Mouse (Mus musculus): ENCODE data around the gene Cnn2.

Gene Cnn2

DNA sequence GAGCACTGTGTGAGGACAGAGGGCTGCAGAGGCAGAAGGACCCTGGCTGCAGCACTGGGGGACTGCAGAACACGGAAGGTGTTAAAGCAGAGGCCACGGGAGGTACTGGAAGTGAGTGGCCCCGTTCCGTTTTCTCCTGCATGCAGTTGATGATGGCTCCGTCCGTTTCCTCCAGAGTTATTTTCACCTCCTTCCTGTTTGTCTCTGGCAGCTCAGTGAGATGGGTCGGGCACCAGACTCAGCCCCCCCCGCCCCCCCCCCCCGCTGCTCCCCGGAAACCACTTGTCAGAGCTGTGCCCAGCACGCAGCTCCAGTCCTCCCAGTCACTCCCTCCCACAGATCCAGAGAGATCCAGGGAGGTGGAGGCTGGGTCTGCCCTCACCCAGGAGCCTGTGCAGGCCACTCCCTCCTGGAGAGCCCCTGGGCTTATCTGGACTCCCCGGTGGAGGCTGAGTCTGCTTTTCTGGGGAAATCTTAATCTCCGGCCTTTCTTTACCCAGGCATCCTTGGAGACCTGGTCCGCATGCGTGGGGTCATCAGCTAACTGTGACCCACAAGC, 30.4 kb downstream of the Cnn2 start:
- DNase-seq (ENCODE audit: low spot score in 2 of 2): no peak

GRCm38 (mm10) chr10:80019471-80020131, 31.2 kb downstream of the Cnn2 start:
- DNase-seq (ENCODE audit: low spot score in 2 of 2): no peak

DNA sequence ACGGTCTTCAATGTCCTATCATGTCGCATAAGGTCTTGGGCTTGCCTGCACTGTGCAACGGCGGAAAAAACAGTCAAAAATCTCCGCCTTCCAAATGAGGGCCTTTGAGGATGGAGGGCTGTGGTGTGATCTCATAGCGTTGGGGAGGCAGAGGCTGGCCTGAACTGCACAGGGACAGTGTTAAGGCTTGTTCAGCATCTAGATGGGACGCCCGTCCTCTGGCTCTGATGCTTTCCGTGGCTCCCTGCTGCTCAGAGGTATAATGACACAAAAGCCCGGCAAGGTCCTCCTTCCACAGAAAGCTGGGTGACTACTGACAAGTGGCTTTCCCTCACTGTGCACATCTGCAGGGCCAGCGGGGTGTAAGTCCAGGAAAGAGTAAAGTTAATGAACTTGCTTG, 31.8 kb downstream of the Cnn2 start:
- DNase-seq (ENCODE audit: low spot score in 2 of 2): no peak

- DNase-seq (ENCODE audit: low spot score in 2 of 2): no peak
Observed at GRCm38 (mm10) chr10:80020603-80021319, 32.4 kb downstream of the Cnn2 start.

GRCm38 (mm10) chr10:80021320-80021641, 32.9 kb downstream of the Cnn2 start:
- no peak for DNase-seq (ENCODE audit: low spot score in 2 of 2)

GRCm38 (mm10) chr10:80022164-80022563, 33.8 kb downstream of the Cnn2 start:
- DNase-seq (ENCODE audit: low spot score in 2 of 2): no peak

DNA sequence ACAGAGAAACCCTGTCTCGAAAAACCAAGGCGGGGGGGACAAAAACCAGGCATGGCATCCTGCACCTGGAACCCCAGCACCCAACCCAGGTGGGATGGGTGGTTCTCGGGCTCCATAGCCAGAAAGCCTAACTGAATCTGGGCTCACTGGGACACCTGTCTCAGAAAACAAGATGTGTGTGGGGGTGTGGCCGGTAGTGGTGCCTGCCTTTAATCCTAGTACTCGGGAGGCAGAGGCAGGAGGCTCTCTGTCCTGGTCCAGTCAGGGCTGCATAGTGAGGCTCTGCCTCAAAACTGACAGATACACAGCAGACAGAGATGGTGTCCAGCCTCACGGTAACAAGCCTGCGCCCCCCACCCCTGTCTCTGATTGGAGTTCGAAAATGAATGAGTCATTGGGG, 34.4 kb downstream of the Cnn2 start:
- no peak for DNase-seq (ENCODE audit: low spot score in 2 of 2)

DNA sequence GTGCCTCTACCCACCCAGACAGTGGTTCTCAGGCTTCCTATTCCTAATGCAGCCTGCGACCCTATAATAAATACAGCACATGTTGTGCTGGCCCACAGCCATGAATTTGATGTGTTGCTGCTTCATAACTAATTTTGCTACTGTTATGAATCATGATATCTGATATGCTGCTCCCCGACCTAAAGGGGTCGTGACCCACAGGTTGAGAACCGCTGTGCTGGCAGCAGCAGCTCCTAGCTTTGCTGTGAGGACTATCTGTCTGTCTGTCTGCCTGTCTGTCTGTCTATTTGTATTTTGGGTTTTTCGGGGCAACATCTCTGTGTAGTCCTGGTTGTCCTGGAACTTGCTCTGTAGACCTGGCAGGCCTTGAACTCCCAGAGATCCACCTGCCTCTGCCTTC, 35.4 kb downstream of the Cnn2 start:
- DNase-seq (ENCODE audit: low spot score in 2 of 2): no peak

- no peak for DNase-seq (ENCODE audit: low spot score in 2 of 2)
Observed at GRCm38 (mm10) chr10:80024229-80025043, 36.1 kb downstream of the Cnn2 start.

DNA sequence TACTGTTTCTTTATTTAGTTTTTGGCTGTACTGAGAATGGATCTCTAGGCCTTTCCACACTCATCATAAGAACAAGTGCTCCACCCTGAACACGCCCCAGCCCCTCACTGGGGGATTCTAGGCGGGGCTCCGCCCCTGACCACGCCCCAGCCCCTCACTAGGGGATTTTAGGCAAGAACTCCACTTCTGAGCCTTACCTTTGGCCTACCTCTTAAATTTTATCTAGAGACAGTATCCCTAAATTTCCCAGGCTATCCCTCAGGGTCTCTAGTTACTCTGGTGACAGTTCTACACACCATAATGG, 36.6 kb downstream of the Cnn2 start:
- no peak for DNase-seq (ENCODE audit: low spot score in 2 of 2)

- DNase-seq (ENCODE audit: low spot score in 2 of 2): no peak
Observed at GRCm38 (mm10) chr10:80025463-80025862, 37.1 kb downstream of the Cnn2 start.

- DNase-seq (ENCODE audit: low spot score in 2 of 2): no peak
Observed at GRCm38 (mm10) chr10:80025889-80026288, 37.5 kb downstream of the Cnn2 start.

- DNase-seq (ENCODE audit: low spot score in 2 of 2): no peak
Observed at GRCm38 (mm10) chr10:80027681-80028520, 39.5 kb downstream of the Cnn2 start.

- no peak for DNase-seq (ENCODE audit: low spot score in 2 of 2)
Observed at GRCm38 (mm10) chr10:80028521-80028846, 40.1 kb downstream of the Cnn2 start.

GRCm38 (mm10) chr10:80030191-80030590, 41.8 kb downstream of the Cnn2 start:
- no peak for DNase-seq (ENCODE audit: low spot score in 2 of 2)

DNA sequence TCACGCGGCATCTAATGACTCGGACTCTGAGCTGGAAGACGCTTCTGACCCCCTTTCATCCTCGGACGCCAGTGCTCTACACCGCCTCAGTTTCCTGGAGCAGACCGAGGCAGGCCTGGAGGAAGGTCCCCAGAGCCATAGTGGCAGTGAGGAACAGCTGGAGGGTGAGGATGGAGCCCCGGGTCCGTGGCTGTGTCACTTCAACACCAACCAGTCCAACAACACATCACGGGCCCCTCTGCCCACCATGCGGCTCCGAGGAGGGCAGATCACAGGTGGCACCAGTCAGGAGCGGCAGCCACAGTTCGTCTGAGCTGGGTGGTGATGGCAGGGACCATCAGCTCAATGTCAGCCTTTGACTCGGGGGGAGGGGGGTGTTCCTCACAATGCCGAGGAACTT, 42.4 kb downstream of the Cnn2 start:
- no peak for DNase-seq (ENCODE audit: low spot score in 2 of 2)

- DNase-seq (ENCODE audit: low spot score in 2 of 2): no peak
Observed at GRCm38 (mm10) chr10:80032799-80033480, 44.6 kb downstream of the Cnn2 start.

DNA sequence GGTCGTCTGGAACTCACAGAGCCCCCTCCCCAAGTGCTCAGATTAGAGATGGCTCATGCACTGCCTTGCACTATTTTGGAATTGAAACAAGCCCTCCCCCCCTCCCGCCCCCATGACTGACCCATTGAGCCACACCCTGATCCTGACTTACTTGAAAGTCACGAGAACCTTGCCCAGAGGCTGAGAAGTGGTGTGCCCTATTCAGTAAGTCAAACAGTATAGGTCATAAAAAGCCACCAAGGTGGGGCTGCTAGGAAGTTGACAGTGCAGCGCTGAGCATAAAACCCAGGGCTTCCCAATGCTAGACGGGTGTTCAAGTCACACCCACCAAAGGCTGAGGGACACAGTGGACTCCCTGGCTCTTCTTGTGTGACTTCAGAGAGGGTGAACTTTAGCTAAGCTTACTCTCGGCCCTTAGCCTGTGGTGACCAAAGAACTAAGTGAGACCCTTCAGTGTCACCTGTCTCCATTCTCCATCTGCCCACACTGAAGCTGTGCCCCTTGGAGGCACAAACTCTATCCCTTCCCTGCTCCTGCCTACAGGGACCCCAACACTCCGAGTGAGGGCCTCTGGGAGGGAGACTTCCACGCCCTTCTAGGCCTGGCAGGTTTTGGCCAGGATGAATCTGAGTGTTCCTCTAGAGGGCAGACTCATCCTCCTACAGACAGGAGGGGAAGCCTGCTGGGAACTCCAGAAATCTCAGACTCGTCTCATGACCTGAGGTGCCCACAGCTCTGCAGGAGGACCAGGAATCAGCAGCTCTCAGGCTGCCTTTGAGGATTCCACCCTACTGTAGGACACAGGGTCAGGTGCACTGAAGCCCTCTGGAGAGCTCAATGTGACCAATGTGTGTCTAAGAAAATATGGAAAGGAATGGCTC, 45.4 kb downstream of the Cnn2 start:
- DNase-seq (ENCODE audit: low spot score in 2 of 2): peak in 1 of 2 experiments; percentile 34

- no peak for DNase-seq (ENCODE audit: low spot score in 2 of 2)
Observed at GRCm38 (mm10) chr10:80035148-80035547, 46.8 kb downstream of the Cnn2 start.

GRCm38 (mm10) chr10:80035686-80036085, 47.3 kb downstream of the Cnn2 start:
- no peak for DNase-seq (ENCODE audit: low spot score in 2 of 2)

Data from frontal cortex, postnatal 36 days (tissue).